Mouse (Mus musculus) stomach, postnatal 0 days (tissue): Measurements from ENCODE around the gene Nup107. TPM values are rescaled to one million over a fixed set of nuclear protein-coding genes. Genes with fewer than 3 reads are reported as not detected.
"Not testable (repeated sequence)": the region's sequence is repeated elsewhere in the genome, so short reads cannot be mapped to it uniquely, and the experiment has no call there.

ENCODE experiments used
- ATAC-seq: fragments of 200-750 bp; cut with Nextera tagmentation; 2 replicates; pipeline ENCODE4 v1.8.0; 2017; ENCODE audit not compliant: low FRiP score, low TSS enrichment
- DNase-seq: peaks from one replicate; pipeline ENCODE4 v3.0.0-alpha.2; 2016; ENCODE audit warnings: low spot score
- H3K27ac ChIP-seq: fragments of 300-500 bp; sonication (generic); replicated peaks from 2 replicates; pipeline ENCODE4 v1.5.1; 2014; ENCODE audit warnings: mild to moderate bottlenecking, control low read depth
- H3K27me3 ChIP-seq: fragments of 300-500 bp; sonication (generic); 2 replicates; pipeline ENCODE4 v1.6.1; 2014; ENCODE audit warnings: low read length; ENCODE audit not compliant: control insufficient read depth, insufficient read depth
- H3K36me3 ChIP-seq: fragments of 300-500 bp; sonication (generic); 2 replicates; pipeline ENCODE4 v1.6.1; 2014; ENCODE audit warnings: low read length, mixed read lengths; ENCODE audit not compliant: control insufficient read depth, insufficient read depth
- H3K4me1 ChIP-seq: fragments of 300-500 bp; sonication (generic); replicated peaks from 2 replicates; pipeline ENCODE4 v1.6.1; 2014; ENCODE audit warnings: antibody characterized with exemption; ENCODE audit not compliant: control insufficient read depth, insufficient read depth
- H3K4me2 ChIP-seq: fragments of 300-500 bp; sonication (generic); replicated peaks from 2 replicates; pipeline ENCODE4 v1.6.1; 2014; ENCODE audit warnings: low read depth, mild to moderate bottlenecking, control low read depth, moderate library complexity
- H3K4me3 ChIP-seq: fragments of 300-500 bp; sonication (generic); 2 replicates; pipeline ENCODE4 v1.5.1; 2014; ENCODE audit warnings: low read depth, low read length, control low read depth
- H3K9ac ChIP-seq: fragments of 300-500 bp; sonication (generic); 2 replicates; pipeline ENCODE4 v1.6.1; 2014; ENCODE audit warnings: mild to moderate bottlenecking, low read length, control low read depth, mixed read lengths
- H3K9me3 ChIP-seq: fragments of 300-500 bp; sonication (generic); 2 replicates; pipeline ENCODE4 v1.6.1; 2016; ENCODE audit warnings: low read length; ENCODE audit not compliant: control insufficient read depth
- CTCF ChIP-seq: IDR thresholded peaks from 2 replicates; pipeline ENCODE4 v1.5.1; 2016; ENCODE audit warnings: antibody characterized with exemption, low read depth, mild to moderate bottlenecking, moderate library complexity
- EP300 ChIP-seq: optimal IDR thresholded peaks from 2 replicates; pipeline ENCODE3; 2016; ENCODE audit warnings: antibody characterized with exemption
- WGBS: fragments of 180-500 bp; shearing (Covaris S2); extraction: QIAGEN DNeasy Blood & Tissue Kit; methylation state at CpG from one replicate; pipeline ENCODE4 v1.1.7; 2014; 5-methylcytosine and 5-hydroxymethylcytosine counted together
- polyA plus RNA-seq: library from polyadenylated mRNA; unstranded; fragments of >200 nt; fragmentation: Nextera tagmentation; extraction: Ambion mirVana; gene quantifications from 2 replicates; pipeline ENCODE4 v1.2.1, GENCODE M21; 2015

The Nup107 gene
- polyA plus RNA-seq, 1 experiment from 2014 or later: 16.5 TPM

GRCm38 (mm10) chr10:117707114-117707838 lies 85.2 kb downstream of the Nup107 start:
- ATAC-seq (no peak), DNase-seq (no peak)
- Histone ChIP-seq H3K27me3 (no peaks in the 10 kb centered on the region), H3K4me1 (no peaks in the 10 kb centered on the region), H3K9ac (no peak overlapping the region), H3K4me2 (no peak overlapping the region), H3K4me3 (no peak overlapping the region), H3K27ac (no peak overlapping the region), H3K9me3 (no peaks in the 10 kb centered on the region), H3K36me3 (peaks cover 7% of the 10 kb centered on the region)
- 83% methylated on average over 2 of the region's 2 CpGs for WGBS
- TF ChIP-seq CTCF: no peak
- no peak for TF ChIP-seq EP300

GRCm38 (mm10) chr10:117706440-117706839 lies 86.1 kb downstream of the Nup107 start:
- H3K4me1 ChIP-seq: no peaks in the 10 kb centered on the region
- H3K27ac ChIP-seq: no peak overlapping the region
- no peaks in the 10 kb centered on the region for H3K9me3 ChIP-seq
- H3K9ac ChIP-seq: no peak overlapping the region
- ATAC-seq (no peak), DNase-seq (no peak)
- TF ChIP-seq CTCF: no peak
- no peak for TF ChIP-seq EP300
- H3K4me2 ChIP-seq: no peak overlapping the region
- no peak overlapping the region for H3K4me3 ChIP-seq
- peaks cover 13% of the 10 kb centered on the region for H3K36me3 ChIP-seq
- 83% methylated on average over 6 of the region's 6 CpGs for WGBS
- H3K27me3 ChIP-seq: no peaks in the 10 kb centered on the region

GRCm38 (mm10) chr10:117705806-117706205 lies 86.7 kb downstream of the Nup107 start:
- no peaks in the 10 kb centered on the region for H3K4me1 ChIP-seq
- TF ChIP-seq EP300 (no peak), CTCF (no peak)
- ATAC-seq (no peak), DNase-seq (no peak)
- no peak overlapping the region for H3K4me3 ChIP-seq
- H3K9me3 ChIP-seq: no peaks in the 10 kb centered on the region
- H3K36me3 ChIP-seq: peaks cover 13% of the 10 kb centered on the region
- H3K27me3 ChIP-seq: no peaks in the 10 kb centered on the region
- H3K9ac ChIP-seq: no peak overlapping the region
- H3K4me2 ChIP-seq: no peak overlapping the region
- H3K27ac ChIP-seq: no peak overlapping the region

- ATAC-seq (no peak), DNase-seq (no peak)
- TF ChIP-seq CTCF (no peak), EP300 (no peak)
- WGBS: 95% methylated on average over 6 of the region's 6 CpGs
- no peak overlapping the region for H3K9ac ChIP-seq
- H3K4me3 ChIP-seq: no peak overlapping the region
- H3K27me3 ChIP-seq: no peaks in the 10 kb centered on the region
- no peak overlapping the region for H3K27ac ChIP-seq
- peaks cover 19% of the 10 kb centered on the region for H3K36me3 ChIP-seq
- H3K9me3 ChIP-seq: no peaks in the 10 kb centered on the region
- H3K4me1 ChIP-seq: no peaks in the 10 kb centered on the region
- H3K4me2 ChIP-seq: no peak overlapping the region
Observed at GRCm38 (mm10) chr10:117704964-117705335, 87.6 kb downstream of the Nup107 start.

- H3K4me1 ChIP-seq, ATAC-seq, H3K27me3 ChIP-seq, H3K9me3 ChIP-seq, H3K9ac ChIP-seq, H3K4me3 ChIP-seq, H3K4me2 ChIP-seq, DNase-seq, H3K27ac ChIP-seq: not testable (repeated sequence)
- H3K36me3 ChIP-seq: peaks cover 23% of the 10 kb centered on the region
- WGBS: 96% methylated on average over 6 of the region's 6 CpGs
Observed at GRCm38 (mm10) chr10:117704314-117704963, 88.1 kb downstream of the Nup107 start.

- TF ChIP-seq CTCF (no peak), EP300 (no peak)
- peaks cover 25% of the 10 kb centered on the region for H3K36me3 ChIP-seq
- no peak for ATAC-seq
Observed at GRCm38 (mm10) chr10:117703506-117703905, 89.0 kb downstream of the Nup107 start.

More at GRCm38 (mm10) chr10:117703506-117703905, 89.0 kb downstream of the Nup107 start:
- no peak overlapping the region for H3K27ac ChIP-seq
- H3K4me3 ChIP-seq: no peak overlapping the region
- H3K9me3 ChIP-seq: no peaks in the 10 kb centered on the region
- H3K4me1 ChIP-seq: no peaks in the 10 kb centered on the region
- no peak overlapping the region for H3K4me2 ChIP-seq
- WGBS: 84% methylated on average over 3 of the region's 3 CpGs
- H3K27me3 ChIP-seq: no peaks in the 10 kb centered on the region
- no peak overlapping the region for H3K9ac ChIP-seq
- no peak for DNase-seq
